Mouse (Mus musculus) megakaryocyte progenitor cell, adult 5-6 weeks (primary cell): ENCODE data around the gene Fam53b. TPM values are rescaled to one million over a fixed set of nuclear protein-coding genes. Genes with fewer than 3 reads are reported as not detected.
A peak's percentile ranks its signal among the peaks of the same experiment; 100 is the strongest.

ENCODE experiments used
- ATAC-seq: replicated peaks from 2 replicates; pipeline ENCODE4 v1.8.0; 2016; ENCODE audit warnings: mild to moderate bottlenecking, moderate TSS enrichment, inconsistent platforms; ENCODE audit not compliant: poor library complexity
- total RNA-seq, 2 experiments: library from RNA; stranded (forward) in 1 of 2; stranded (reverse) in 1 of 2; fragments of 157-497, 149-512 nt in 1 of 2; fragments of 200-1000 nt in 1 of 2; gene quantifications; 2 replicates each; pipeline versions ENCODE4 v1.2.3 to v1.2.4; 2015 to 2017

The Fam53b gene
- total RNA-seq, 2 experiments from 2014 or later: 15.9 to 16.0 TPM

DNA sequence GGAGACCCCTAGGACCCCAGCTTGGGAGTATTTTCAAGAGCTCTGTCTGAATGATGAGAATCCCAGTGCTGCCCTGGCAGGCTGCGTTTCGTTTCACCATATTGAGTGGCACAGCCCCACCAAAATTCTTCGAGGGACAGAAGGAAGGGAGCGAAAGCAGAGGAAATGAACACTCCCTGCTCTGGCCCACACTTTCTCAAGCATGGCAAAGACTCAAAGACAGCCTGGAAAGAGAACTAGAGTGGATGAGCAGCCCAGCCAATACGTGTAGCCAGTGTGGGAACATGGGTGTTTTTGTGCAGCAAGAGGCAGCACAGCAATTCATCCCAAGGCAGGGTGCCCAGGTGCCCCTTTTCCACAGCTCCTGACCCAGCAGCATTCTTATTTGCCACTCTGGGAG, 70.8 kb downstream of the Fam53b start:
- ATAC-seq: no peak

DNA sequence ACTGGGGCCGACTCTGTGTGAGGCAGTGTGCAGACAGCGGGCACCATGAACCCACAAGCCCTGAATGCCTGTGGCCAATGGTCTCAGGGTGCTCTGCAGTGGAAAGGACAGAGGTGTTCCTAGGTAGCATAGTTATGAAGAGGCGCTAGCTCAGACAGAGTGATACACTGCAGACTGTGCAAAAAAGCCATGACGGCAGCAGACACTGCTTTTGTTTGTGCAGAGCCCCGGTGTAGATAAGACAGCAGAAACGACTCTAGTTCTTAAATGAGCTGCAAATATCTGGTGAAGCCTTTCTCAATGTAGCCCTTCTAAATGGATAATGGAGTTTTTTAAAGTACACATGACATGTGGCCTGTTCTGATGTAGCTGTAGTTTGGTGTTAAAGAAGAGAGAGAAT, 73.9 kb downstream of the Fam53b start:
- ATAC-seq: 0 out of 2 replicates have a peak, but pooled peaks have one; percentile 6

DNA sequence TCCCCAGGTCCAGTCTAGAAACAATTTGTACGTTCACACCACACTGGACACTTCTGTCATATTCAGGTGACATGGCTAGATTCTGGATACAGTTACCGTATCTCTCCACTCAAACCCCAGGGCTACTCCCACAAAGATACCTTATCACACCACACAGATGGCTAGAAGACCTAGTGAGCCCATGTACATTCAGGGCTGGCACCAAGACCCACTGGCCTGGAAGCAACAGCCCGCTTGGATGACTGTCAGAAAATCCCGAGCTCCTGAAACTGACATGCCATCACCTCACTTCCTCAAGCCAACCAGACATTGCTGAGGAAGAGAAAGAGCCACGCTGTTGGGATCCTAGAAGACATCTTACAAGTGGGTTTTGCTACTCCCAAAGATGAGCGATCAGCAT, 74.8 kb downstream of the Fam53b start:
- ATAC-seq: peak; percentile 30

DNA sequence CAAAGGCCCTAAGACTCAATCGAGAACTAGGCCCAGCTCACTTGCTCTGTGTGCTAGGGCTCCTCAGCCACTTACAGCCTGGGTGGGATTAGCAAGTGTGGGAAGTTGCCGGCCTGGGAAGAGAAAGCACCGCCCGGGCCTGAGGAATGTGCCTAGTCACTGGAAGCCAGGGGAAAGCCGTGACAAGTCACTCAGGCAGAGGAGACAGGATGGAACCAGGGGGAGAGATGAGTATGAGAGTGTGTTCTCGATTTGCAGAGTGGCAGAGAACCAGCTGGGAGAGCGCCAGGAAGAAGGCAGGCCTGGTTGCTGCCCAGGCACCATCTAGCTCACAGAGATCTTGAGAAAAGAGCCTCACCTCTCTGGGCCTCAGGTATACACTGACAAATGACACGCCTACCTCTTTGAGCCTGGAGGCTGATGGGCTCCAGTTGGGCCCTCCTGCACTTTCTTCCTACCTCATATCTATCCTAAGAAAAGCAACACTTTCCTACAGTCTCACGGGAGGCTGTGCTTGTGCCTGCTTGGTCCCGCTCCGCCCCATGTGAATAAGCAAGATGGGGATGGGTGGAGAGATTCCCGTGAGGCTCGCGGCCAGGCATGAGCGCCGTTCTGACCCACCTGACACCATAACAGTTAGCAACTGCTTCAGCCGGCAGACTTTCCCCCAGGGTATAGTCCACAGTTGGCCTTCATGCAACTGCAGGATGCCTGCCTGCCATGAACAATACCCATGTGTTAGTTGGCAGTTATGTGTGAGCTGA, 77.4 kb downstream of the Fam53b start:
- no peak for ATAC-seq

DNA sequence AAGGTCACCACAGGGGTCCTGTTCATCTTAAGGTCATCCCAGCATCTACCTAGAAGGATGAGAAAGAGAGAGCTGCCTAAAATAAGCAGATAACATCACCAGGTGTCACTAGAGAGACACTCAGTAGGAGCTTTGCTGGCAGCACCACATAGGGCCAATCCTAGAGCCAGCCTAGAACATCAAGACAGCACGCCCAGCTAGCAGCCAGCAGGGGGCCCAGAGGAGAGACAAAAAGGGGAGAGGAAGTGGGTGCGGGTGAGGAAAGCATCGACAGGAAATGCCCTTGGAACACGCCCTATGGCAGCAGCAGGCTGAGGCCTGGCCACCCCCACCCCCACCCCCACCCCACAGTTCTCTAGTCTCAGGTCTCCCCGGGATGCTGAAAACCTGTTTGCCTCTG, 78.5 kb downstream of the Fam53b start:
- ATAC-seq: peak; percentile 88

DNA sequence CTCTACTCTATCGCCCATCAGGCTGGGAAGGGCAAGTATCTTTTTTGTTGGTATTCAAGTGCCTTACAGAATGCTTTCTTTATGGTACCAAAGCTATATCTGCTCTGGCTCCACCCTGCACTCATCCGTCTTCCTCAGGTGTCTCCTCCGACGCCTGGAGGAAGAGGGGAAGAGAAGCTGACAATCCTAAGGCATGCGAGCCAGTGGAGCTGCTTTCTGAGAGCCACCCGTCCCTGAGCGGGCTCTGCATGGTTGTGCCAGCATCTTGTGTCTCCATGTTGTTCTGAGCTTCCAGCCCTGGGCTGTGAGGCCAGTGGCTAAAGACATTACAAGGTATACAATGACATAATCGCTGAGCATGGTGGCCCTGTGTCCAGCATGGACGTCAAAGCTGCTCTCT, 79.5 kb downstream of the Fam53b start:
- no peak for ATAC-seq

DNA sequence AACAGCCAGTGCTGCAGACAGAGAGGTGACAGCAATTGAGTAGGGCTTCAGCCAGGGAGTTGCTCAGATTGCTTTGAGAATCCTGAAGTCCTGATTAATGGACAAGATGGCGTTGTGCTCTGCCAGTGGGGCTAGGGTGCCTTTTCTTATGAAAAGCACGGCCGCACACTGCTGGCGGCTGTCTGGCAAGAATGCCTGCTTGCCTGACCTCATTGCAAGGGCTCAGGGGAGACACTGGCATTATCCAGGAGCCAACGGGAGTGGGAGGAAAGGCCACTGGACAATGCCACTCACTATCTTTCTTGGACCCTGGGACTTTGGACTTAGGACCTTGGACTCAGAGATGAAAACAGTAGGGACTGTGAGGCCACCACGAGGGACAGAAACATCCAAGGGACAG, 80.2 kb downstream of the Fam53b start:
- no peak for ATAC-seq

DNA sequence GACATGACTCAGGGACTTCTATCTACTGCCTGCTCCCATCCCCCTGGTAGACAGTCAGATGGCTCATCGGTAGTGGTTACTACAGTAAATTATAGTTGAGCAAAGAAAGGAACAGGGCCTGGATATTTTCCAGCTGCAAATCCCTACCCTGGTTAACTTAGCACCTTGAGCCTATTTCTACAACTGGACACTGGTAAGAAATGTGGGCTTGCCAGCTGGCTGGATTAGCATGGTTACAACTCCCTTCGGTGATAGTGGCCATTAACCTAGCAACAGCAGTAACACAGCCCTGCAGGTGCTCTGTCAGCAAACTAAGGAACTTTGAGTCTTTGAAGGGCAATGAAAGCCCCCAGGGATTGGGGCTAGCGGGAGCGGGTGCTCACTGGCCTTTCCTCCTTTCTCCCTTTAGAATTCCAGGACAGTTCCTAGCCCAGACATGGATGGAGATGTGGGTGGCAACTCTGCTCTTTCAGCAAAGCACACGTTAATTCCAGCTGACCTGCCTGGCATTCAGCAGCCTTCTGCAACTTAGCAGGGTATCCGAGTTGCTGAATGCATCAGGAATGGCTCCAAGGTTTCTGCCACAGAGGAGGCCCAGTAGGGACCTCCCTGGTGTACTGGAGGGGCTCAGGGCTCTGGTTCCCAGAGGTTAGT, 81.4 kb downstream of the Fam53b start:
- no peak for ATAC-seq

DNA sequence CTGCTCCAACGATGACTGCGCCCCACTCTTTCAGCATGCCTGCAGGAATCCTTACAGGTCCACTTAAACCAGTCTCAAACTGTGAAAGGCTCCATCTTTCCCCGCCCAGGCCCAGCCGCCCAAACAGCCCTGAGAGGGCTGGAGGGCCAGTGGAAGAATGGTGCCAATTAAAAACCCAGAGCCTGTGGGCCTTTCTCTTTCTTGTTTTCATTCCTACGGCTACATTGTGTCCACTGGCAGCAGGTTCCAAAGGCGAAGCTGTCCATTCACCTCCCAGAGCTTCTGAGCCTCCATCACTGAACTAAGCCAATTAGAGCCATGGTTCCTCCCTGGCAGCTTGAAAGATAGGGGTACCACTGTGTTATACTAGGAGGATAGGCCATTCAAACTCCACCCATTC, 82.1 kb downstream of the Fam53b start:
- ATAC-seq: no peak

DNA sequence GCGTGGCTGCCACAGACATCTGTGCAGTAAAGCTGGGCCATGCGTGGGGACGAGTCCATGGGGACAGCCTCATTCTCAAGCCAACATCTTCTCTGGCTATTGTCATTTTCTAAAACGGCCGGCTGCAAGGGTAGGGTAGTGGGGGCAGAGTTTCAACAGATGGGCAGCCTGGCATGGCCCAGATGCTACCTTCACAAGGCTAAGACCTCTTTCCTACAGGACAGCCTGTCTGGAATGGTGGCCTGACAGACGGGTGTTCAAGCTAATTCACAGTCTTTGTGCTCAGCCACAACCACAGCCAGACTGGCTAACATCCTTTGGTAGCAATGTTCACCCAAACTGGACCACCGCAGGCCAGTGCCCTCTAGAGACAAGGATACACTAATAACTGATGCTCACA, 83.2 kb downstream of the Fam53b start:
- ATAC-seq: no peak

DNA sequence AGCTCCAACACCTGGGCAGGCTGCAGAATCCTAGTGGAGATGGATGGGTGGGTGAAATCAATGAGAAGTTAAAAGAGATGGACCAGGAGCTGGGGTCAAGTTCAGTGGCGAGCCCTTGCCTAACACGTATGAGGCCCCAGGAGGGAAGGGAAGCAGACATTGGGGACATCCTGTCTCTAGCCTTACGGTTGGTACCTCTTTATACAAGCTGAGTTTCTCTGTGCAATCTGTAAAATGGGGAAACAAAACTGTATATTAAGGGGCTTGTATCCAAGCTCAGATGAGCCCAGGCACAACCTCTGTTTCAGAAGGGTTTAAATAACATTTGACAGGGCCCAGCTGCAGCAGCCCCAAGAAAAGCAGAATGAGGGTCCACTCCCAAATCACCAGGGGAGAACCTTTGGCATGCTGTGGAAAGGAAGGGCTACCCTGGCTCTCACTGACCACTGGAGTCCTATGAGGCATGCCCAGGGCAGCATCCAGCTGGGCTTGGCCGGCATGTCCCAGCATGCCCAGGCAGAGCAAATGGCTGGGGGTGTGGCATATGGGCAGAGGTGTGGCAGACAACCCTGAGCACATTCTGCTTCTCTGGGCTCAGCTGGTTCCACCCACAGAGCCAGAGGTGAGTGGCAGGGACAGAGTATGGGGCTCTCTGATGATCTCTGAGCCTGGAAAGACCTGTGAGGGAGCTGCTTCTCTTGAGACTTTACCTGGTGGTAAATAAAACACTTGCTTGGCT, 84.4 kb downstream of the Fam53b start:
- ATAC-seq: peak; percentile 49

DNA sequence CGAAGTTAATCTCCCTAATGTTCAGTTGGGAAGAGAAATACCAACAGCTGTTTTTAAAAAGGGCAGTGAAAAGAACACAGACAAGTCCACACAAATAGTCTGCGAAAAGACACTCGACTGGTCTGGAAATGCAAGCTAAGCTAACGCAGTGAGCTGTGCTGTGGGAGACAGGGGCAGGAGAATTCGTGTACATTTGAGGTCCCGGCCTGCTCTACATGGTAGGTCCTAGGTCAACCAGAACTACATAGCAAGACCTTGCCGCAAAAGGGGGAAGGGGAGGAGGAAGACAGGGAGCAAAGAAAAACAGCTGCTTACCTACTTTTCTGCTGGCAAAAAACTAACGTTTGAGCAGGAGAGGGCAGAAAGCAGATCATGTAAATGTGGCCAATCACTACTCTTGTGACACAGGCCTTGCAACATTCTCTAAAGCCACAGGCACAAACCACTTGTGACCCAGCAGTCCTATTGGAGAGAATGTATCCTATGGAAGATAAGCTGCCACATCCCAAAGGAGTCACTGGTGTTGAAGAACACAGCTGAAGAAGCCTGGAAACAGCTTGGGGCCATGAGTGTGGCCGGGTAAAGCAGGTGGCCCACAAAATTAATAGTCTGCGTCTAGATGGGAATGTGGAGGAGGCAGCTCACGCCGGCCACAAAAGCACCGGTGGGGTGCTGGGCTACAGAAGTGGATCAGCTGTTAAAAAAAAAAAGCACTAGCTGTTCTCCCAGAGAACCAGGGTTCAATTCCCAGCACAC, 87.4 kb downstream of the Fam53b start:
- ATAC-seq: peak; percentile 70

DNA sequence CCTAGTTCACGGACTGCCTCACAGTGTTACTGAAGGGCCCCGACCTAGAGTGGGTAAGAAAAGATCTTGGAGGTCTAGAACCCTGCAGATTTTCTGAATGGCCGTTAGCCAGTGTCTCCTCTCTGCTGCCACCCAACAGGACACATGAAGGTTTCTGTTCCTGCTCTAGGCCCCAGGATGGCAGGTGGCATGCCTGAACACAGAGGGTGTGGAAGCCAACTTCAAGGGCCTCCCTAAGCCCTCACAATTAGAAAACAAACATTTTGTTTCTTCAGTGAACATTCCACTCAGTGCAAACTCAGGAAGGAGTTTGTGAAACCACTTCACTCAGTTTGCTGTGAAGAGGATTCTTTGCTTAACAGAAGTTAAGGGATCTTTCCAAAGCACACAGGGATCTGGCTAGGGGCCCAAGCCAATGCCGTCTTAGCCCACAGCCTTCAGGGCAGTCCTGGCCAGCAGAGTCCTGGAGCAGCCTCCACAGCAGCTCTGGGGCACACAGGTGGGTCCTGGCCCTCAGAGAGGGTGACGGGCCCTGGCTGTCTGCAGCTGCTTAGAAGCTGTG, 89.1 kb downstream of the Fam53b start:
- no peak for ATAC-seq

DNA sequence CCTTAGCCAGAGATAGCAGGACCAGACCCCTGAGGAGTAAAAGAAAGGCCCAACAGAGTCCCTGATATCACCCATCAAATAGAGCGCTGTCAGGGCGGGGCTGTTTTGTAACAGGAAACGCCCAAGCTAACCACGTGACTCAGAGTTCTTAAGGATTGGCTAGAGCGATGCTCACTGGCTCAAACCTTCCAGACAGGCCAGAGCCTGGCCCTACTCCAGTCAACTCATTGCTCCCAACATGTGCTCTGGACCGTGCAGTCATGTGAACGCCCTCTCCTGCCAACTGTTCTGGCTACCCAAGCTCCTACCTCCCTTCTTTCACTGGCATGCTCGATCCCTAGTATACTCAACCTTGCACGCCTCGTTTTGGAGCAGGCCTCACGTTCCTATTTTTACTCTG, 89.8 kb downstream of the Fam53b start:
- ATAC-seq: peak; percentile 65

DNA sequence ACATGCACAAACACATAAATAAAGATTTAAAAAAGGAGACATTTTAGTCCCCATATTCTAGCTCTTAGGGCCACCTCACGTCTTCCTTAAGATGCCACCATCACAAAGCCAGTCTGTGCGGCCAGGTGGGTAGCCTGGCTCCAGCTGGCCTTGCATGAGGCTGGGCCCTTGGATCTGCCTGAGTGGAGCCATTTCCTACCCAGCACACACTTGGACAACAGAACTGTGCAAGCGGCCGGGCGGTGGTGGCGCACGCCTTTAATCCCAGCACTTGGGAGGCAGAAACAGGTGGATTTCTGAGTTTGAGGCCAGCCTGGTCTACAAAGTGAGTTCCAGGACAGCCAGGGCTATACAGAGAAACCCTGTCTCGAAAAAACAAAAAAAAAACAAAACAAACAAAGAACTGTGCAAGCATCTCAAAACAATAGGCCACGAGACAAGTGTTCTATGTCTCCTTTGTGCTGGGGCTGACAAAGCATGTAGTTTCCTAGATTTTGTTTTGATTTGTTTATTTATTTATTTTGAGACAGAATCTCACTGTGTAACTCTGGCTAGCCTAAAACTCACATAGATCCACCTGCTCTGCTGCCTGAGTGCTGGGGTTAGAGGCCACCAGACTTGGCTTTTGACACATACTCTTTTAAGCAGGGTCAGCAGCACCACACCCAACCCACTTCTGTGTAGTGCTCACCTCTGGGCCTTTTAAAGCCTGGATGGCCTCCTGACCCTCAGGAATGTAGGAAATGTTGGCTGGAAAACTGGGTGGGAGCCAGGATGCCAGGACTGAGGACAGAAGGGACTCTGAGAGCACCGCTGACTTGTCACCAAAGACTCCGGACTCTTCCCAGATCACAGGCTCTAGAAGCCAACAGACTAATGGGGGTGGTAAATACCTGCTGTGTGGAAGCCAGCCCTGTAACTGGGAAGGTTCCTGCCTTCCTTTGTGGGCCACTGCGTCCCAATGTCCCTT, 91.0 kb downstream of the Fam53b start:
- ATAC-seq: no peak

DNA sequence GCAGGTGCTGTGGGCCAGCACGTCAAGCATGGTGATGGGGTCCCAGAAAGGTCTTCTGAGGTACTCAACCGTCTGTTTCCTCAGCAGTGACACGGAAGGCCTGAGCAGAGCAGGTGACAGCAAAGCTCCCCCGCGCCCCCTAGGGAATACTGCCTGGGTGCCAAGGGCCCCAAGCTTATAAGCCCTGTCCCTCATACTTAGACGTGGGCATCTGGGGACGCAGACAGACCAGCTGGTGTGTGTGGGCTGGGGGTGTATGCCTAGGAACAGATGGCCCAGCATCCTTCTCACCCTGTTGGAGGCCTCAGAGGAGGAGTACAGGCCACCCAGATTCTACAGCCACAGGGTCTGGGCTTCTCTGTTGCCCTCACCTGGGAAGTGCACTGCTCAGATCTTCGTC, 93.1 kb downstream of the Fam53b start:
- no peak for ATAC-seq

DNA sequence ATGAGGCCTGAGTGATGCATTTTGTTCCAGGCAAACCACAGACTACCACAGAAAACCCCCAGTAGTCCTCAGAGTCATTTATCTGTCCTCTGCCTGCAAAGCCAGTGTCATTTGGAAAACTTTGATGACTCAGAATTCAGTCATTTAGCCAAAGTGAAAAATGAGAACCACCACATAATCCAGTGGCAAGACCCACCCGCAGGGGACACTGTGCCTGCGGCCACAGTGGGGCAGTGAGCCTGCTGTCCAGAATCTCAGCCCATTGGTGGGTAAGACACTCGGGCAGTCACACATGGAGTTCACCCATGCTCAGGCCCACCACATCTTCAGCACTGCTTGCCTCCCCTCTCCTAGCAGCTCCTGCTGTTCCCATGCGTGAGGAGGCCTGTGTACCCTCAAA, 94.1 kb downstream of the Fam53b start:
- ATAC-seq: no peak

DNA sequence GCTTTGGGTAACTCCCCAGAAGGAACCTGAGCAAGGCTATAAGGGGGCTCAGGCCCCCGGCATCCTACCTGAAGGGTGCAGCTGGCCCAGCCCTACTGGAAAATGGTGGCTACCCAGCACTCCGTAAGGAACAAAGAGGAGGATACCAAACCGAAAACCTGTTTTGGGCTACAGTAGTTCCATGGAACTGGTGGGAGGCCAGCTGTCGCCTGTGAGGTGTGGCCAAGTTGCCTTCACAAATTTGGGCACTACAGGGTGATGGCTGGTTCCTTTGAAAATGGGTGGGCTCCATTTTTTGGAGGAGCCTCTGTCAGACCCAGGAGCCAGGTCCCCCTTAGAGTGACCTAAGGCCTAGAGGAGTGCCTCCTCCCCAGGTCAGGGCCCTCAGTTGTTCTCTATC, 98.4 kb downstream of the Fam53b start:
- no peak for ATAC-seq

DNA sequence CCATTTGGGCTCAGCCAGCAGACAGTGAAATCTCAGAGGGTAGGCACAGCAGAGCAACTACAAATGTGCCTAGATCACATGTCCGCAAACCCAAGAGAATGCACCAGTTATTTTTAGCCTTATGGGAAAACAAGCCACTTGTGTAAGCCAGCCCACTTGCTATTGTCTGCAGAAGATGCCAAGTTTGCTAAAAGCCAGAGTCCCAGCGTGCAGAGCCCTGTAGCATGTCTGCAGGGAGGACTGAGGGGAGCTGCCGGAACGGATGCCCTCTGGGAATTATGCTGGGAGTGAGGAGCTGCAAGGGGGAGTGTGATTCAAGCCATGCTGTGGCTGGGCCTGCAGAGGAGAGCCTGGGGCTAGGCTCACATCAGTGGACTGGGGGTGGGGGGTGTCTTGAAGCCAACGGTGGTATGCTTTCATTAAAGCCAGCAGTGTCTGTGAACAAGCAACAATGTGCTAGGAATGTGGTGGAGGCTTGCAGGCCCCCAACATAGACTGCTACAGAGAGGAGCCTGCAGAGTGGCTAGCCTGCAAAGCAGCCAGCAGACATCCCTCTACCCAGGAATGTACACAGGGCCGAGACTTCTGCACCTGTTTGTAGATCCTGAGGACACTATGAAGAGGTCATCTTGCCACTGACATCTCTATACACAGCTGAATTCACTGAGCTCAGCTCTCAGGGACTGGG, 99.3 kb downstream of the Fam53b start:
- no peak for ATAC-seq
